Mouse (Mus musculus): ENCODE data around the gene Senp7. TPM values are rescaled to one million over a fixed set of nuclear protein-coding genes. Genes with fewer than 3 reads are reported as not detected.

Gene Senp7
- total RNA-seq, 2 experiments from 2014 or later: 13.5 to 13.7 TPM

Small RNA genes lying within 50 kb of the gene (microRNA-seq; reads per million reads assigned to microRNA genes)
- gene Gm24047: 0 reads per million in 2 experiments

Other genes starting within 250 kb of the Senp7 start
- 1 to 10 TPM; 1.5 to 1.6 TPM for gene Nfkbiz, start 209.4 kb upstream of the Senp7 start, total RNA-seq (2021)
- gene Nxpe3, start 153.1 kb upstream of the Senp7 start, total RNA-seq (2021): under 1 TPM; 0.31 to 0.33 TPM
- gene Cep97, start 113.5 kb upstream of the Senp7 start, total RNA-seq (2021): 1 to 10 TPM; 4.0 to 4.3 TPM
- gene Rpl24, start 82.1 kb upstream of the Senp7 start, total RNA-seq (2021): 100 to 1,000 TPM; 648 to 762 TPM
- gene Zbtb11, start 74.5 kb upstream of the Senp7 start, total RNA-seq (2021): 1 to 10 TPM; 6.2 to 7.2 TPM
- gene Pcnp, start 18.6 kb upstream of the Senp7 start, total RNA-seq (2021): 10 to 100 TPM; 41.6 to 42.7 TPM
- 1 to 10 TPM; 8.8 to 9.4 TPM for gene Trmt10c, start 10.5 kb upstream of the Senp7 start, total RNA-seq (2021)
- gene Impg2, start 156.0 kb downstream of the Senp7 start, total RNA-seq (2021): under 1 TPM; 0.09 to 0.14 TPM

All from gastrocnemius, postnatal 14 days (tissue).